In the genomic region with DNA sequence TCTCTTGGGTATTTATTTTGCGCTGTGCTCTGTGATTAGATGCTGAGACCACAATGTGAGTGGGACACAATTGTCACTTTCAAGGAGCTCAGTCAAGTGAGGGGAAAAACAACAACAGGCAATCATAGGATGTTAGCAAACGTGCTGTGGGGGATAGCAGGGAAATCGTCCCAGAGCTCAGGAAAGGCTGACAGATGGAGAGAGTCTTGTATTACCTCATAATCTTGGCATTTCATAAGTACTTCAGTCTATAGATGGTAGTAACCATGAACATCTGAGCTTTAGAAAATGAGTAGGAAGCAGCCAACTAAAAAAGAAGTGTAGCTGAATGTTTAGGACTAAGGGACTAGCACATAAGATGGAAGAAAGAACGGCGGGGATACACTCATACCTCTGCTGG, we compare ENCODE assay signal across 24 mouse cellular contexts.
DNase-seq lines count a peak whose midpoint lies in the region; ATAC-seq and TF ChIP-seq lines count a peak whose summit lies in the region.
"Had no signal": no experiment of that assay in that cellular context is flagged by ENCODE, and none has a peak within 500 bp of the region (broad histone marks: within the 10 kb centered on the region; RNA-seq: fewer than 3 reads in every experiment).

No protein-coding gene starts in this region.

- H3K27ac ChIP-seq in embryonic facial prominence, embryonic 14.5 days (replicated peaks; ENCODE audit: low read depth, low read length), result no peak overlapping the region
- H3K27ac ChIP-seq in embryonic facial prominence, embryonic 10.5 days (replicated peaks), result no peak overlapping the region
- H3K27ac ChIP-seq in limb, embryonic 14.5 days (replicated peaks; ENCODE audit: low read depth, low read length), result no peak overlapping the region
- H3K27ac ChIP-seq in limb, embryonic 10.5 days, result no peak overlapping the region
- H3K27ac ChIP-seq: heart, embryonic 15.5 days; hindbrain, embryonic 13.5 days; kidney, embryonic 15.5 days; midbrain, embryonic 10.5 days; neural tube, embryonic 13.5 days; stomach, embryonic 15.5 days had no signal

- peaks cover 12% of the 10 kb centered on the region for H3K9me3 ChIP-seq in embryonic facial prominence, embryonic 14.5 days (ENCODE audit: control insufficient read depth, low read length)
- H3K9me3 ChIP-seq in embryonic facial prominence, embryonic 10.5 days, result no peaks in the 10 kb centered on the region; the same call in 1 of the 2 replicates
- H3K9me3 ChIP-seq in limb, embryonic 14.5 days (ENCODE audit: control insufficient read depth, low read length), result peaks cover 6% of the 10 kb centered on the region; the same call in 1 of the 2 replicates
- H3K9me3 ChIP-seq in limb, embryonic 10.5 days (replicated peaks), result no peaks in the 10 kb centered on the region
- H3K9me3 ChIP-seq: heart, embryonic 15.5 days; hindbrain, embryonic 13.5 days; kidney, embryonic 15.5 days; midbrain, embryonic 10.5 days; stomach, embryonic 15.5 days had no signal

- no peaks in the 10 kb centered on the region for H3K4me1 ChIP-seq in embryonic facial prominence, embryonic 14.5 days (ENCODE audit: control insufficient read depth, insufficient read depth, low read length)
- H3K4me1 ChIP-seq in embryonic facial prominence, embryonic 10.5 days, result no peaks in the 10 kb centered on the region
- H3K4me1 ChIP-seq in limb, embryonic 14.5 days (ENCODE audit: control insufficient read depth, insufficient read depth, low read length), result no peaks in the 10 kb centered on the region
- H3K4me1 ChIP-seq in limb, embryonic 10.5 days, result no peaks in the 10 kb centered on the region
- H3K4me1 ChIP-seq: heart, embryonic 15.5 days; hindbrain, embryonic 13.5 days; kidney, embryonic 15.5 days; midbrain, embryonic 10.5 days; stomach, embryonic 15.5 days had no signal

- no peak for TF ChIP-seq POLR2A in limb, embryonic 14.5 days (IDR thresholded peaks at IDR 0.05; ENCODE audit: borderline replicate concordance, extremely low read depth, insufficient read depth, insufficient read length)

- 52% methylated on average over 5 of the region's 5 CpGs for WGBS in embryonic facial prominence, embryonic 14.5 days
- 69% methylated on average over 5 of the region's 5 CpGs for WGBS in embryonic facial prominence, embryonic 10.5 days
- 57% methylated on average over 5 of the region's 5 CpGs for WGBS in limb, embryonic 14.5 days
- WGBS in limb, embryonic 10.5 days, result 79% methylated on average over 5 of the region's 5 CpGs

- H3K36me3 ChIP-seq in embryonic facial prominence, embryonic 14.5 days (ENCODE audit: control insufficient read depth, insufficient read depth, low read length), result no peaks in the 10 kb centered on the region
- no peaks in the 10 kb centered on the region for H3K36me3 ChIP-seq in embryonic facial prominence, embryonic 10.5 days (replicated peaks)
- H3K36me3 ChIP-seq in limb, embryonic 14.5 days (ENCODE audit: control insufficient read depth, insufficient read depth, low read length), result no peaks in the 10 kb centered on the region
- H3K36me3 ChIP-seq in limb, embryonic 10.5 days, result no peaks in the 10 kb centered on the region
- H3K36me3 ChIP-seq: heart, embryonic 15.5 days; hindbrain, embryonic 13.5 days; kidney, embryonic 15.5 days; midbrain, embryonic 10.5 days; neural tube, embryonic 13.5 days; stomach, embryonic 15.5 days had no signal

- no peak overlapping the region for H3K4me2 ChIP-seq in embryonic facial prominence, embryonic 14.5 days (ENCODE audit: low read depth, low read length)
- H3K4me2 ChIP-seq in limb, embryonic 14.5 days (replicated peaks; ENCODE audit: low read depth, low read length, severe bottlenecking), result no peak overlapping the region
- H3K4me2 ChIP-seq: heart, embryonic 15.5 days; hindbrain, embryonic 13.5 days; kidney, embryonic 15.5 days; neural tube, embryonic 13.5 days; stomach, embryonic 15.5 days had no signal

- no peaks in the 10 kb centered on the region for H3K27me3 ChIP-seq in embryonic facial prominence, embryonic 14.5 days (replicated peaks; ENCODE audit: control insufficient read depth, insufficient read depth, low read length)
- H3K27me3 ChIP-seq in embryonic facial prominence, embryonic 10.5 days (replicated peaks; ENCODE audit: low read depth, poor library complexity, severe bottlenecking), result no peaks in the 10 kb centered on the region
- H3K27me3 ChIP-seq in limb, embryonic 14.5 days (ENCODE audit: control insufficient read depth, insufficient read depth, low read length), result no peaks in the 10 kb centered on the region
- H3K27me3 ChIP-seq in limb, embryonic 10.5 days (ENCODE audit: low read depth, poor library complexity, severe bottlenecking), result no peaks in the 10 kb centered on the region
- H3K27me3 ChIP-seq: heart, embryonic 15.5 days; hindbrain, embryonic 13.5 days; kidney, embryonic 15.5 days; neural tube, embryonic 13.5 days; stomach, embryonic 15.5 days had no signal

- ATAC-seq in embryonic facial prominence, embryonic 14.5 days (ENCODE audit: low read depth), result no peak; the same call in 1 of the 2 replicates
- ATAC-seq in limb, embryonic 14.5 days (ENCODE audit: low FRiP score, low read depth), result no peak
- ATAC-seq: midbrain, embryonic 16.5 days had no signal

- H3K9ac ChIP-seq in embryonic facial prominence, embryonic 14.5 days (ENCODE audit: low read depth, low read length), result no peak overlapping the region
- no peak overlapping the region for H3K9ac ChIP-seq in limb, embryonic 14.5 days (ENCODE audit: low read depth, low read length, severe bottlenecking)
- H3K9ac ChIP-seq: heart, embryonic 15.5 days; hindbrain, embryonic 13.5 days; kidney, embryonic 15.5 days; neural tube, embryonic 13.5 days; stomach, embryonic 15.5 days had no signal

- peak; percentile 33 for DNase-seq in embryonic facial prominence, embryonic 14.5 days (ENCODE audit: low spot score)
- DNase-seq in embryonic facial prominence, embryonic 10.5 days (ENCODE audit: low spot score), result no peak
- peak; percentile 36 for DNase-seq in heart, adult 11 months
- DNase-seq in heart, adult 8-10 months (ENCODE audit: low spot score), result no peak
- peak; percentile 27 for DNase-seq in limb, embryonic 14.5 days (ENCODE audit: low spot score)
- no peak for DNase-seq in limb, embryonic 10.5 days (ENCODE audit: low spot score)
- peak; percentile 85 for DNase-seq in brain, adult 2 months (ENCODE audit: low read depth, low spot score)
- DNase-seq in thymus, postnatal 10 days (ENCODE audit: low spot score in 2 of 2), result no peak
- DNase-seq: adrenal gland, postnatal 10 days; cerebellum, adult 8-10 months; cerebellum, postnatal 36 days; gastrocnemius, postnatal 36 days; heart, postnatal 36 days; kidney, adult 11 months; kidney, postnatal 36 days; thymus, adult 18-20 months had no signal

- H3K4me3 ChIP-seq in embryonic facial prominence, embryonic 14.5 days (ENCODE audit: low read depth, low read length), result no peak overlapping the region
- H3K4me3 ChIP-seq in embryonic facial prominence, embryonic 10.5 days, result no peak overlapping the region
- no peak overlapping the region for H3K4me3 ChIP-seq in limb, embryonic 14.5 days (replicated peaks; ENCODE audit: low read length)
- no peak overlapping the region for H3K4me3 ChIP-seq in limb, embryonic 10.5 days
- H3K4me3 ChIP-seq: heart, embryonic 15.5 days; hindbrain, embryonic 13.5 days; kidney, embryonic 15.5 days; midbrain, embryonic 10.5 days; myocyte; neural tube, embryonic 13.5 days; stomach, embryonic 15.5 days had no signal

Comparison
In these comparisons a context has a peak if more than half of its experiments do, and no peak if none do; other contexts are left out.
1. DNase-seq: peak in embryonic facial prominence, embryonic 14.5 days (single experiment), heart, adult 11 months (single experiment), limb, embryonic 14.5 days (single experiment) and brain, adult 2 months (single experiment); none in embryonic facial prominence, embryonic 10.5 days (single experiment), heart, adult 8-10 months (single experiment), limb, embryonic 10.5 days (single experiment) and thymus, postnatal 10 days (0 of 2).